Mouse (Mus musculus) neural tube, embryonic 11.5 days (tissue): ENCODE measurements at regions not wholly inside any gene's neighbourhood (a gene's known extent, or its start where the extent isn't known, plus 50 kb on each side); places are given as distances from the start of the nearest gene placed in this dataset.

Experiments used
- ATAC-seq: fragments of 200-750 bp; cut with Nextera tagmentation; 2 replicates; pipeline ENCODE4 v1.8.0; 2017; ENCODE audit warnings: moderate number of reproducible peaks, mild to moderate bottlenecking, moderate TSS enrichment, moderate library complexity; ENCODE audit not compliant: insufficient read depth, low FRiP score, low TSS enrichment
- DNase-seq: peaks from one replicate; pipeline ENCODE4 v3.0.0-alpha.2; 2015; ENCODE audit warnings: low spot score
- H3K27ac ChIP-seq: fragments of 300-500 bp; sonication (generic); 2 replicates; pipeline ENCODE4 v1.5.1; 2014; ENCODE audit warnings: low read depth, mild to moderate bottlenecking, low read length
- H3K27me3 ChIP-seq: fragments of 300-500 bp; sonication (generic); 2 replicates; pipeline ENCODE4 v1.6.1; 2014; ENCODE audit warnings: mild to moderate bottlenecking, low read length, mixed read lengths; ENCODE audit not compliant: control insufficient read depth, insufficient read depth
- H3K36me3 ChIP-seq: fragments of 300-500 bp; sonication (generic); 2 replicates; pipeline ENCODE4 v1.6.1; 2014; ENCODE audit warnings: mild to moderate bottlenecking, low read length, moderate library complexity, mixed read lengths; ENCODE audit not compliant: control insufficient read depth, insufficient read depth
- H3K4me1 ChIP-seq: fragments of 300-500 bp; sonication (generic); 2 replicates; pipeline ENCODE4 v1.6.1; 2014; ENCODE audit warnings: low read length, mixed read lengths; ENCODE audit not compliant: control insufficient read depth, insufficient read depth
- H3K4me2 ChIP-seq: fragments of 300-500 bp; sonication (generic); 2 replicates; pipeline ENCODE4 v1.6.1; 2014; ENCODE audit warnings: low read depth, mild to moderate bottlenecking, moderate library complexity
- H3K4me3 ChIP-seq: fragments of 300-500 bp; sonication (generic); 2 replicates; pipeline ENCODE4 v1.5.1; 2014; ENCODE audit warnings: low read depth, low read length
- H3K9ac ChIP-seq: fragments of 300-500 bp; sonication (generic); 2 replicates; pipeline ENCODE4 v1.6.1; 2014; ENCODE audit warnings: mild to moderate bottlenecking, low read length
- H3K9me3 ChIP-seq: fragments of 300-500 bp; sonication (generic); 2 replicates; pipeline ENCODE4 v1.6.1; 2016; ENCODE audit warnings: low read length; ENCODE audit not compliant: control insufficient read depth
- WGBS: fragments of 180-500 bp; shearing (Covaris S2); extraction: QIAGEN DNeasy Blood & Tissue Kit; methylation state at CpG from one replicate; pipeline ENCODE4 v1.1.7; 2014; 5-methylcytosine and 5-hydroxymethylcytosine counted together

DNA sequence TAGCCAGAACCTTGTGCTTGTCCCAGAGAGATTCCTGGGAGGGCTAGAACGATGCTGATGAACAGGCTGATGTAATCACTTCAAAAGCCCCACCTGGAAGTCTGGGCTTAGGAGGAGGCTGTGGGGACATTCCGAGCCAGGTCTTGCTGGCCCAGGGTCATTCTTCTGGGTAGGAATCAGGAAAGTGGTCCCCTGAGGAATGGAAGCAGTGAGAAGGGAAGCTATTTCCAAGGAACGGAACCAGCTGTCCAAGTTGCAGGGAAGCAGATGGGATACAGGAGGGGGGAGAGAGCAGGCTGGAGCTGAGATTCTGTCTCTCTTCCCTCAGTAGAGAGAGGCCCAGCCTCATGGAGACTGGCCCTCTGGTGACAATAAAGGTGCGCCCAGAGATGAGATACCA lies 243.9 kb downstream of the Tcf7l2 start:
- Histone ChIP-seq H3K9me3 (no peaks in the 10 kb centered on the region; the same call in 1 of the 2 replicates), H3K4me1 (no peaks in the 10 kb centered on the region), H3K4me2 (no peak overlapping the region), H3K4me3 (no peak overlapping the region), H3K36me3 (no peaks in the 10 kb centered on the region), H3K27me3 (no peaks in the 10 kb centered on the region; the same call in 1 of the 2 replicates), H3K27ac (no peak overlapping the region), H3K9ac (no peak overlapping the region)
- ATAC-seq = no peak
- 64% methylated on average over 4 of the region's 4 CpGs for WGBS
- DNase-seq = no peak

DNA sequence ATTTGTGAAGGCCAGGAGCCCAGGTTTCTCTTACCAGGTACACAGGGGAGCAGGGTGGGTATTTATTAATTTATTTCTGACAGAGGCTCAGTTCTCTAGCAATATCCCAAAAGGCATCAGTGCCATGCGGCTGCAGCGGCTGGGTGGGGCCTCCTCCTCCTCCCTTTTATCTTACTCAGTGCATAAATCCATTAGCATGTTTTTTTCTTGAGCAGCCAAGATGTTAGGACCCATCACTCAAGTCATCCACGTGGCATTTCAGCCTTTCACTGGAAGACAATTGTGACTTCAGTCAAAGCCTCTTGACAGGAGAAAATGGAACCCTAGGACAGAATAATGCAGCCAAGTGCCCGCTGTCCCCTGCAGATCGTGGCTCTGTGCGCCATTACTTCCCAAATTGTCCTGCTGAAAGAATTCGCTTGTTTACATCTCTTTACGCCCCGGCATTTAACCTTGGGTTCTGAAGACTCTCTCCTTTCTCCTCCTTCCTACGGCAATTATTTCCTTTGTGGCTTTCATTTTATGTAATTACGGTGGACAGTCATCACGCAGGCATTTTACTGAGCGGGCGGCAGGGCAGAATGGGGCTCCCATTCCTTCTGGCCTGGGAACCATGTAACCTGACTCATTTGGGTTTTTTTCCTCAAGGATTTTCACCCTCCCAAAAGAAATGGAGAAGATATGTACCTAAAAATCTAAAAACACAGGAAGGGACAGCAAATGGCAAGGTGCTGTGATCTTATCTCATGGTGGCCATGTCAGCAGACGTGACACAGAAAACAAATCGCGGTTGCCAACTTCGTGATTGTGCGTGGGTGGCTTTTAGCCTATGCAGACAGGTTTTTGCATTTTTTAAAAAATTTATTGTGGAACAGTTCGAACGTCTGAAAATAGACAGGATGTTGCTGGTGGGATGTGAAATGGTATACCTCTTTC lies 250.4 kb downstream of the Tcf7l2 start:
- Histone ChIP-seq H3K36me3 (no peaks in the 10 kb centered on the region), H3K4me3 (no peak overlapping the region), H3K4me2 (0 out of 2 replicates have a peak overlapping the region, but pooled peaks have one; percentile 2), H3K27me3 (peaks cover 2% of the 10 kb centered on the region; the same call in 1 of the 2 replicates), H3K9me3 (no peaks in the 10 kb centered on the region), H3K9ac (no peak overlapping the region), H3K27ac (no peak overlapping the region), H3K4me1 (peaks cover 3% of the 10 kb centered on the region; the same call in 1 of the 2 replicates)
- 54% methylated on average over 21 of the region's 21 CpGs for WGBS
- ATAC-seq (no peak), DNase-seq (no peak)

DNA sequence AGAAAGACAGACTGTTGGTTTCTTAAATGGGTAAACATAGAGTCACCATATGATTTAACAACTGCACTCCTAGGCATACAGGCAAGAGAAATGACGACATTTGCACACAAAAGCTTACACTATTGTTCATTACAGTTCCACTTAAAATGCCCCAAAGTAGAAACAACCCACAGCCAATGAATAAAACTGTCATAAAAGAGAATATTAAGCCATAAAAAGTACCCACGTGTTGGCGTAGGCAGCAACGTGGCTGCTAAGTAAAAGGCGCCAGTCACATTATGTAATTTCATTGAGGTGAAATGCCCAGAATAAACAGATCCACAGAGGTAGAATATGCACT lies 251.1 kb downstream of the Tcf7l2 start:
- H3K9ac ChIP-seq = no peak overlapping the region
- H3K4me2 ChIP-seq = no peak overlapping the region
- WGBS = 76% methylated on average over 5 of the region's 5 CpGs
- H3K4me1 ChIP-seq = peaks cover 3% of the 10 kb centered on the region; the same call in 1 of the 2 replicates
- peaks cover 2% of the 10 kb centered on the region; the same call in 1 of the 2 replicates for H3K27me3 ChIP-seq
- no peaks in the 10 kb centered on the region for H3K36me3 ChIP-seq
- no peak overlapping the region for H3K27ac ChIP-seq
- H3K4me3 ChIP-seq = no peak overlapping the region
- no peaks in the 10 kb centered on the region for H3K9me3 ChIP-seq
- DNase-seq (no peak), ATAC-seq (no peak)

DNA sequence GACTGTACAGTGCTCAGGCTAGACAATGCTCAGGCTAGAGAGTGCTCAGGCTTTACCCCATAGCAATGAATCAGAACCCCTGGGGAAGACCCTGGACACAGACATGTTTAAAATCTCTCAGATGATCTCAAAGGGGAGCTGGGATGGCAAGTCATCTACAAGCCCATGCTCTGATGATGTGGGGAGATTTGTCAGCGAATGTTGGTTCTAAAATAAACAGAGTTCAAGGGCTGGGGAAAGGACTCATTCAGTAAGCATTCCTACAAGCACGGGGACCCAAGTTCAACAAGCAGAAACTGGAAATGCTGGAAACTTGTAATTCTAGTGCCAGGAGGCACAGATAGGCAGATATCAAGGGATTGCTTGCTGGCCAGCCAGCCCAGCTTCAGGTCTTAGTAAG lies 254.1 kb downstream of the Tcf7l2 start:
- Histone ChIP-seq H3K27me3 (peaks cover under 1% of the 10 kb centered on the region; the same call in 1 of the 2 replicates), H3K36me3 (no peaks in the 10 kb centered on the region), H3K4me2 (no peak overlapping the region), H3K27ac (no peak overlapping the region), H3K9me3 (no peaks in the 10 kb centered on the region), H3K9ac (no peak overlapping the region), H3K4me1 (peaks cover 5% of the 10 kb centered on the region; the same call in 1 of the 2 replicates), H3K4me3 (no peak overlapping the region)
- 89% methylated on average over 2 of the region's 2 CpGs for WGBS
- no peak for DNase-seq
- no peak for ATAC-seq

DNA sequence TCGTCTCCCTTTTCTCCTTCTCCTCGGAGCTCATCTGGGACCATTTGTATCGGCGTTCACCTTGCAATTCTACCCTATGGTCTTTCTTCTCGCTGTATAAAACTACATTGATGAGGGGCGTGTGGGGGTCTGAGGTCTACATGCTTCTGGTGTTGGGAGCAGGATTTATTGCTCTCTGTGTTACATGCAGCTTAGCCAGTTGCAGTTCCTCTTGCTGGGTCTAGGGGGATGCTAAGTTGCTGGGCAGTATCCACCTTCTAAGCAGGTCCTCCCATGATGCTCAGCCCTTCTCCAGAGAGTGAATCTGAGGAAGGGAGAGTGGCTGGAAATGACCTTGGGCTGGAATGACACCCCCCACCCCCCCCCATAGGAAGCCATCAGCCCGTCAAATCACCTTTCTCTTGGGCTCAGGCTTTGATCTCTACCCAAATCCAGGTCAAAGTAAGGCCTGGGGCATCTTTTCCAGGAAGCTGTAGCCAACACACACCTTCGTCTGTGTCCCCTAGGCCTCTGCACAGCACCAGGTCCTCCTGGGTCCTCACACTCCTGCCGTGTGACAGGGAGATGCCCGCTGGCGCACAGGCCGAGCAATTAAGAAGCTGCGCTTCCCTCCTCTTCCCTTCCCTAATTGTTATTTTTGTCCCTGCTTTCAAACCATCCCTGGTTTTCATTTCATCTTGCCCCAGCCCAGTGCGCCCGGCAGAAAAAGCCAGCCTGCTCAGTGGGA lies 257.0 kb downstream of the Tcf7l2 start:
- DNase-seq (no peak), ATAC-seq (no peak)
- no peaks in the 10 kb centered on the region for H3K27me3 ChIP-seq
- WGBS = 74% methylated on average over 15 of the region's 15 CpGs
- no peak overlapping the region for H3K9ac ChIP-seq
- no peak overlapping the region for H3K27ac ChIP-seq
- H3K4me3 ChIP-seq = no peak overlapping the region
- 0 out of 2 replicates have a peak, but pooled peaks cover 2% of the 10 kb centered on the region for H3K4me1 ChIP-seq
- H3K36me3 ChIP-seq = no peaks in the 10 kb centered on the region
- no peaks in the 10 kb centered on the region for H3K9me3 ChIP-seq
- H3K4me2 ChIP-seq = no peak overlapping the region

DNA sequence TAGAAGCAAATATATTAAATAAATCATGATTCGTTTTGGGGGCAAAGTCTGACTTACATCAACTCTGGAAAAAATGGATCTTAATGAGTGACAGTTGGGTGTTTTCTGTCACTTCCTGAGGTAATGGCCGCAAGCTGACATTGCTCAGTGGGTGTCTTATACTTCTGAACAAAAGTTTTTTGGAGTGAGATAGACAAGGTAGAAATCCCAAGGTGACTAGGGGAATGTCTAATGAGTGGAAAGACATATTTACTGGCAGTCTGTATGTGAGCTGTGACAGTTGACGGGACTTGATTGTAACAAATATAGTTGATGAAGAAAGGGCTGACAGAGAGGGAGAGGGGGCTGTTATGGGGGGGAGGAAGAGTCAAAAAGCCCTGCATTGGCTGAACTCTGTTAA lies 257.8 kb downstream of the Tcf7l2 start:
- WGBS = 82% methylated on average over 3 of the region's 3 CpGs
- Histone ChIP-seq H3K27me3 (no peaks in the 10 kb centered on the region), H3K9ac (no peak overlapping the region), H3K36me3 (no peaks in the 10 kb centered on the region), H3K4me3 (no peak overlapping the region), H3K9me3 (no peaks in the 10 kb centered on the region), H3K4me2 (no peak overlapping the region), H3K27ac (no peak overlapping the region), H3K4me1 (0 out of 2 replicates have a peak, but pooled peaks cover 2% of the 10 kb centered on the region)
- ATAC-seq = no peak
- no peak for DNase-seq

DNA sequence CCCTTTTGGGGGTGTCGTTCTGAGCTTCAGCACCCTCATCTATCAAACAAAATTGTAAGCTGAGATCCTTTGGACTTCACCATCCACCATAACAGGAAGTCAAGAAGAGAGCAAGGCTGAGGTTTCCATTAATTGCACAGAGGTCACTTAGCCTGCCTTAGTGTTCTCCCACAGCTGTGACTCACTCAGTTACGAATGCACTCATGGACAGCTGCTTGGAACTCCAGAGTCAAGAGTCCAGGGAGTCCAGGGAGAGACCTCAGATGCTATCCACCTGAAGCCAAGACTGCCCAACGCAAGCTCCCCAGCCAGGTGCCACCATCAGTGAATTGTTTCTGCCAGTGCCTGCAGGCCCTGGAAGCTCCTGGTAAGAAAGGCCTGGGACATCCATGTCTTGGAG lies 259.8 kb downstream of the Tcf7l2 start:
- ATAC-seq = no peak
- 98% methylated on average over 3 of the region's 3 CpGs for WGBS

DNA sequence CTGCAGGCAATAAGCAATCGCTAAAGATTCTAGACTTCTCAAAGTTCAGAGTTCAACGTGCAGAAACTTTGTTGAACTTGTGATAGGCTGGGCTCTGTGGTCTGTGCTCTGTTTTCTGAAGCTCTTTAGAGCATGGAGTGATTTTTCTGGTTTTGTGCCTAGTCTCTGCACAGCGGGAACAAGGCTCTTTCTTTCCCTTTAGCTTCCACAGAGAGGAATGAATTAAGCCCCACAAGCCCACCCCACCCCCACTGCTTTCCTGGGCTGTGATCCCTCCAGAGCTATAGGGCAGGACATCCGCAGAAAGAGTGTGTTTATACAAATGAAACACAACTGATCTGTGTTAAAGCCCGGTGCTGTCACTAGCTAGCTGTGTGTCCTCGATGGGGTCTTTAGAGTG lies 264.3 kb downstream of the Tcf7l2 start:
- no peak for ATAC-seq
- Histone ChIP-seq H3K36me3 (no peaks in the 10 kb centered on the region), H3K4me2 (no peak overlapping the region), H3K9me3 (no peaks in the 10 kb centered on the region), H3K9ac (no peak overlapping the region), H3K27me3 (no peaks in the 10 kb centered on the region), H3K4me3 (no peak overlapping the region), H3K4me1 (no peaks in the 10 kb centered on the region), H3K27ac (no peak overlapping the region)
- peak; percentile 33 for DNase-seq
- 59% methylated on average over 6 of the region's 6 CpGs for WGBS

More for the DNA sequence above, 259.8 kb downstream of the Tcf7l2 start:
- no peak overlapping the region for H3K4me2 ChIP-seq
- H3K9ac ChIP-seq = no peak overlapping the region
- 0 out of 2 replicates have a peak, but pooled peaks cover 2% of the 10 kb centered on the region for H3K4me1 ChIP-seq
- no peak for DNase-seq
- no peak overlapping the region for H3K27ac ChIP-seq
- no peak overlapping the region for H3K4me3 ChIP-seq
- no peaks in the 10 kb centered on the region for H3K36me3 ChIP-seq
- H3K27me3 ChIP-seq = no peaks in the 10 kb centered on the region
- H3K9me3 ChIP-seq = no peaks in the 10 kb centered on the region
